Mouse (Mus musculus): Measurements from ENCODE around the gene Hoxd9.

Hoxd9 gene

DNA sequence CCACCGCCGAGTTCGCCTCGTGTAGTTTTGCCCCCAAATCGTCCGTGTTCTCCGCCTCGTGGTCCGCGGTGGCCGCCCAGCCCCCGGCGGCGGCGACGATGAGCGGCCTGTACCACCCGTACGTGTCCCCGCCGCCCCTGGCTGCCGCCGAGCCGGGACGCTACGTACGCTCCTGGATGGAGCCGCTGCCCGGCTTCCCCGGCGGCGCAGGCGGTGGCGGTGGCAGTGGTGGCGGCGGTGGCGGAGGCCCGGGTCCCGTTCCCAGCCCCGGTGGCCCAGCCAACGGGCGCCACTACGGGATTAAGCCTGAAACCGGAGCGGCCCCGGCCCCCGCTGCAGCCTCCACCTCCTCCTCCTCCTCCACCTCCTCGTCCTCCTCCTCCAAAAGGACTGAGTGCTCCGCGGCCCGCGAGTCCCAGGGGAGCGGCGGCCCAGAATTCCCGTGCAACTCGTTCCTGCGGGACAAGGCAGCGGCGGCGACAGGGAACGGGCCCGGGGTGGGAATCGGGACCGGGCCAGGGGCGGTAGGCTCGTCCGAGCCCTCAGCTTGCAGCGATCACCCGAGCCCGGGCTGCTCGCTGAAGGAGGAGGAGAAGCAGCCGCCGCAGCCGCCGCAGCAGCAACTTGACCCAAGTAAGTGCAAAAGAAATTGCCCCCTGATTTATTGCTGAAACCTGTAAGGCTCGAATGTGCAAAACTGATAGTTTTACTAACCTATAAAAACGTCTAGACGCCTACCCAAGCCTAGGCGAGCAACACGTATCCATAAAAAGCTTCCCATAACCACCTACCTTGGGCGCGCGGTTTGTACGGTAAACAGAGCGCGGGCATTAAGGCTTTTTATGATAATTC is 900 bp downstream of the Hoxd9 start:
- DNase-seq (ENCODE audit: low spot score) = no peak

DNA sequence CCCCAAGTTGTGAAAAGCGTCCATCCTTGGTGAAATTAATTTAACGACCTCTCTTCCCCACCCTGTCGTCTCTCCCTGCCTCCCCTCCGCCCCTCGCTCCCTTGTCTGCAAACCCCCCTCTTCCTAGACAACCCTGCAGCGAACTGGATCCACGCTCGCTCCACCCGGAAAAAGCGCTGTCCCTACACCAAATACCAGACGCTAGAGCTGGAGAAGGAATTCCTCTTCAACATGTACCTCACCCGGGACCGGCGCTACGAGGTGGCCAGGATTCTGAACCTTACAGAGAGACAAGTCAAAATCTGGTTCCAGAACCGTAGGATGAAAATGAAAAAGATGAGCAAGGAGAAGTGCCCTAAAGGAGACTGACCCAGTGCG is 1.5 kb downstream of the Hoxd9 start:
- no peak for DNase-seq (ENCODE audit: low spot score)

DNA sequence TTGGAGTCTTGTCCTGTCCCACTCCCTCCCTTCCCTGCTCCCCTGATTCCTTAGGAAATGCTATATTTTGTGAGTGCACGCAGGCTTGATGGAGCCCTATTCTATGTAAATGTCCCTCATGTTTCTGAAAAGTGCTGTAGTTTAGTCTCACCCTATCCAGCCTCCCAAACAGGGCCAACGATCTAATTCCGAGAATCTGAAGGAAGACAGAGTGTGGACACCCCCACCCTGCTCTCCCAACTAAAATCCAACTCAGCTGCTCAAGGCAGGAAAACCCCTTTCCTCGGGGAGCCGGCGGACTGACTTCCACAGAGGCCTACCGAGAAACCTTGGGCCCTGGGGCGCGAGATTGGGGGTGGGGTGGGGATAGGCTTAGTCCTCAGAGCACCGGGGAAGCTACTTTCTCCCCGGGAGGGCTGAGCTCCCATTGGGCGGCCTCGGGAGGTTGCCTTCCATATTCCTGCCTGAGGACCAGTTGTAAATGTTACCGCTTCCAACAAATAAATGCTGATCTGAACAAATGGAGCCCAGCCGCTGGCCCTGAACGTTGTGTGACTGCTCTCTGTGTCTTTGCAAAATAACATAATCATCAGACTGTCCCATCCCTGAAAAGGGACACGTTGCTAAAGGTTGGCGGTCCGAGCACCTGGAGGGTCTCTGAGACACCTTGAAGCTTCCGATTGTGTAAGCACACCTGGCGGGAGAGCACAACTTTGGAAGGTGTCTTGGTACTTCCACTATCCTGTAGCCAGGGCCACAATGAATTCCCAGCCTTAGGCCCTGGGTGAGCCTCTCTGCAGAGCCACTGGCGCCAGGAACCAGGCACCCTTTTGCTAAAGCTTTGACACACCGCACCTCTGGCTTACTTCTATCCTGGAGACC is 2.4 kb downstream of the Hoxd9 start:
- DNase-seq (ENCODE audit: low spot score) = no peak

DNA sequence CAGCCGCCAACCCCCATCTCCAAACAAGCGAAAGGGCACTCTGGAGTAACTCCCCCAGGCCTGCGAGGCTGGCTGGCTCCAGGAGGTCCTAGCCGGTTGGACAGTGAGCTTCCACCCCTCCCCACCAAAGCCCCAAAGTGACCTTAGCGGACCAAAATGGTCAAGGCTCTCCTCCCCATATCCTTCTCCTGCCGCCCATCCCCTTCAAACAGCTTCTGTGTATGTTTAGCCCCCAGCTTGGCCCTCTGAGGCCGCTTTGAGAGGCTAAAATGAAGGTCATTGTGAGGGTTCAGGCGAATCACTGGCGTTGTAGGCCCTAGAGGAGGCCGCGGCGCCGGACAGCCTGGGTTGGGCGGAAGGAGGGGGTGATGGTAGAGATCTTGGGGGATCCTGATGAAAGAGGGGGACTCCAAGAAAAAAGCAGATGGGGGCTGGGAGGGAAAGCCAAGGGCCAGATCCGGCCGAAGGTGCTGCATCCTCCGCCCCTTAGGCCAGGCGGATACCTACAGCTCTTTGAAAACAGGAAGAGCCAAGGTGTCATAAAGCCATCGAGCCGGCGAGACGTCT is 3.1 kb downstream of the Hoxd9 start:
- DNase-seq (ENCODE audit: low spot score) = no peak

DNA sequence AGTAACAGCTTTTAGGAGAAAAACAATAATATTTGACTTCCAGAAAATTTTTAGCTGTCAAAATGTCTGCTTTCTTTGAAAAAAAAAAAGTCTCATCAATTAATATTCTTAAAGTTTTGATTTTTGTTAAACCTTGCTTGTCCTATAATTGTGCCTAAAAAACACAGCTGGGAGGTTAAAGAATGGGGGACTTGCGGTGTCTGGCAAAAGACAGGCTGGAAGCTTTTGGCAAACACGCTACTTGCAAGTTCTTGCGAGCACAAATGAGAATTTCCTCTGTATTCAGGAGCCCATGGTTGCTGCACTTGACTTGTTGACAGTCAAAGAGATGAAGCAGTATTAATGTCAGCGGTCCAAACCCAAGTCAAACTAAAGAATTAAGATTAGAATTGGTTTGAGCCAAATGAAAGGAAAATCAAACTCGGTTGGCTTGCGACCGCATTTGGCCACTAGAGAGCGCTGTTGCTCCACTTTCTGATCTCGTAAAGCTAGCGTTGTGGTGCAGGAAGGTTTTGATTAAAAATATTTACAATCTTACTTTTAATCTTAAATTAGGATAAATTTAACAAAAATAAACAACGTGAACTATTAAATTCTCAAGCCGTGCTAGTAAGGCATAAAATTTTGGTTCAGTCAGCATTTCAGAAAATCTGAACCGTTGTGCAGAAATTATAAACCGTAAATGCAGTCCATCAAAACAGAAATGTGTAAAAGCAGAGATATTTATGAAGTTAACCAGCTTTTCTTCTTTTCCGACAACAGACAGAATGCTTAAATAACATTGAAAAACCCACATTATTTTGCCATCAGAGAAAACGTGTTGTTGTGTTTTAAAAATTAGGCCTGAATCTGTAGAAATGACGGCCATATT is 4.7 kb downstream of the Hoxd9 start:
- DNase-seq (ENCODE audit: low spot score) = no peak

DNA sequence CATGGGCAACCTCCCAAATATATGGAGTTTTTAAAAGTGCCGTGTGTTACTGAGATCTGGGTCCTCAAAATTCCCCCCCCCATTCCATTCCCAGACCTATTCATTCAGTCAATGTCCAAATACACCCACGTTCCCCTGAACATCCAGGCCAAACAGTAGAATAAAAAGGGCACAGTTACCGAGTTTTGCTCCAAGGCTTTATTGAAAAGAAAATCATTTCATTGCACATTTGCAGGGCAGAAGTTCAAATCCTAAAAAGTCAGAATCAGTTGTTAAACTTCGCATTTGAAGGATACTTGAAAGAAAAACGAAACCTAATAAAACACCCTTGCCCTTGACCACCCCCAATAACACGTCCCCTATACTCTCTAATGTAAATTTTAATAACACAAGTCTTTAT is 5.3 kb downstream of the Hoxd9 start:
- no peak for DNase-seq (ENCODE audit: low spot score)

DNA sequence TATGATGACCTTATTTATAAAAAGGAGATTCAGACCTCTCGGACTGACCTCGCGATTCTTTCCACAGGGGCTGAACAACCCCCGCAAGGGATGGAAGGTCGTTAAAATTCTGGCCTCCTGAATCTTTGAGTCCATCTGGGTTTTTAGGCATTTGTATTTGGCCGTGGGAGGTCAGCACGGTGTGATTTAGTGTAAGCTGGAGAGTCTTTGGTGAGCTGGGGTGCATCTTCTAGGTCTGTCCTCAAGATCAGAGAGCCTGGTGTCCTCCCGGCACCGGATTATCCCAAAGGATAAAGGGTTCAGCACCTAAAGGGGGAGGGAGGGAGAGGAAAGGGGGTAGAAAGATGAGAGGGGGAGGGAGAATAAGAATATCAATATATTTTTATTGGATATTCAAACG is 5.8 kb downstream of the Hoxd9 start:
- no peak for DNase-seq (ENCODE audit: low spot score)

DNA sequence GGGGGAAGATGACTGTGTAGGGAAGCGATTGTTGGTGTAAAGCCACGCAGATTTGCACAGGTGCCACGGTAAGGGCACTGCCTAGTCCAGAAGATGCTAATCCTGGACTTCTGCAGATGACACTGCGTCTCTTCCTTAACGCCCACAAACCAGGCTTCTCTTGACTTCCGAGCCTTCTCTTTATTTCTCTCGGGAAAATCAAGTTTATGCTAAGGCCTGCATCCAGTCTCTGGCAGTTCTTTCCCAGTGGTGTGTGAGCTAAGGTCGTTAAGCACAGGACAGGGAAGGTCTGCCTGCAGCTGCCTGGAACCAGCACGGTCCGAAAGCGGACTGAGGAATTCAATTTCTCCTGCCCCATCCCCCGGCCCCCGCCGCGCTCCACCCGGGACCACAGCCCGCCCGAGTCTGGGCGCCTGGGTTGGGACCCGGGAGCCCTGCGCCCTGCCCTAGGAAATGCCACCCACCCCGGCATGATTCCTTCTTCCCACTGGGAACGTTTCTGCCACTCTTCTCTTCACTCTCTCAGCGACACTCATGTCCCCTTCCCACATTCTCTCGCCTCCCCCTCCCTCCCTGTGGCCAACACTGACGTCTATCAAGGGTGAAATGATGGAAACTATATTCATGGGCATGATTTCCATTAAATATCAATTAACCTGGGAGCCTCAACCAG is 6.3 kb downstream of the Hoxd9 start:
- no peak for DNase-seq (ENCODE audit: low spot score)

DNA sequence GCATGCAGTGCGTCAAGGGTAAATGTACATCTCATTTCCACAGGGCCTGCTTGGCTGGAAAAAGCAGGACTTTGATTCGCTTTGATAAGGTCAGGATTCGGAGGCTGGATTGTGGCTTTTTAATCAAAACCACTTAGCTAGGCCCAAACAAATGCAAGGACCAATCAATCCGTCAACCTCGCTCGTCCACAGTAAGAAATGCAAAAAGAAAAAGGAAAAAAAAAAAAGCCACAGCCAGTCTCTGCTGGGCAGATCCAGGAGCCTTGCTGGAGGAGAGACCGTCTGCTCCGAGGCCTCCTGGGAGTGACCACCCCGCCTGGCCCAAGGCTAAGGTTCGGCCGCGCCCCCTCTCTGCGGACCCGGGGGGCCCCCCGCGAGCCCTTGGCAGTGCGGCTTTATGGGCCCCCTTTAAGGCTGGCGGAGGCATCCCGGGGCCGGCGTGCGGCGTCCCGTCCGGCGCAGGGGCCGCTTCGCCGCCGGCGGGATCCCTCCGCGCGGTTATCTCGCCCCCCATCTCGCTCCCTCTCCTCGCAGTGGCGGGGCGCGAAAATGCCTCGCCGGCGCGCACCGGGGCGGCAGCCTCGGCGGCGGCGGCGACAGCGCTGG is 7.0 kb downstream of the Hoxd9 start, which contains the start of gene Hoxd8:
TSS of gene Hoxd8 (plus strand) at position 223 of the 606 bp plus-strand sequence.
- DNase-seq (ENCODE audit: low spot score) = no peak

DNA sequence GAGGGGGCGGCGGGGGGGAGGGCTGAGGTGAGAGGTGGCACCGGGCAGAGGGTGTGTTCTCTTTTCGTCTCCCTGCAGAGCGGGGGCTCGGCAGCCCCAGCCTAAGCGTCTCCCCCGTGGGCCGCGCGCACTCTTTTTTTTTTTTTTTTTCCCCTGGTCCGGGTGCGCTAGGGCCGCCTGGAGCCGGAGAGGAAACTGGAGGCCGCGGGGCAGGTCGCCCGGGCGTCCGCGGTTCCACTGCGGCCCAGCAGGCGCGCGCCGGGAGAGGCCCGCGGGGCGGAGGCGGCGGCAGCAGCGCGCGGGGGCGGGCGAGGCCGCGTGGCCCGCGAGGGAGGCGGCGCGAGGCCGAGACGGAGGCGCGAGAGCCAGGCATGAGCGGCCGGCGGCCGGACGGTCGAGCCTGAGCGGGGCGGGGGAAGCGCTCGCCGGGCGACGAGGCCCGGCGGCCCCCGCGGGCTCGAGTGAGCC is 7.5 kb downstream of the Hoxd9 start:
- DNase-seq (ENCODE audit: low spot score) = no peak

DNA sequence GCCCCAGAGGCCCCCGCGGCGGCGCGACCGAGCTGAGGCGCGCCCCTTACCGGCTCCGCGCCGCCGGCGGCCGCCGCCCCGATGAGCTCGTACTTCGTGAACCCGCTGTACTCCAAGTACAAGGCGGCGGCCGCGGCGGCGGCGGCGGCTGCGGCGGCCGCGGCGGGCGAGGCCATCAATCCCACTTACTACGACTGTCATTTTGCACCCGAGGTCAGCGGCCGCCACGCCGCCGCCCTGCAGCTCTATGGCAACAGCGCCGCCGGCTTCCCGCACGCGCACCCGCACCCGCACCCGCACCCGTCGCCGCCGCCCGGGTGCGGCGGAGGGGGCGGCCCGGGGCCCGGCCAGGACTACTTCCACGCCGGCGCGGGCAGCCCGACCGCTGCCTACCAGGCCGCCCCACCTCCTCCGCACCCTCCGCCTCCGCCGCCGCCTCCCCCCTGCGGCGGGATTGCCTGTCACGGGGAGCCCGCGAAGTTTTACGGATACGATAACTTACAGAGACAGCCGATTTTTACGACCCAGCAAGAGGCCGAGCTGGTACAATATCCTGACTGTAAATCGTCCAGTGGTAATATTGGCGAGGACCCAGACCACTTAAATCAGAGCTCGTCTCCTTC is 8.1 kb downstream of the Hoxd9 start:
- DNase-seq (ENCODE audit: low spot score) = no peak

DNA sequence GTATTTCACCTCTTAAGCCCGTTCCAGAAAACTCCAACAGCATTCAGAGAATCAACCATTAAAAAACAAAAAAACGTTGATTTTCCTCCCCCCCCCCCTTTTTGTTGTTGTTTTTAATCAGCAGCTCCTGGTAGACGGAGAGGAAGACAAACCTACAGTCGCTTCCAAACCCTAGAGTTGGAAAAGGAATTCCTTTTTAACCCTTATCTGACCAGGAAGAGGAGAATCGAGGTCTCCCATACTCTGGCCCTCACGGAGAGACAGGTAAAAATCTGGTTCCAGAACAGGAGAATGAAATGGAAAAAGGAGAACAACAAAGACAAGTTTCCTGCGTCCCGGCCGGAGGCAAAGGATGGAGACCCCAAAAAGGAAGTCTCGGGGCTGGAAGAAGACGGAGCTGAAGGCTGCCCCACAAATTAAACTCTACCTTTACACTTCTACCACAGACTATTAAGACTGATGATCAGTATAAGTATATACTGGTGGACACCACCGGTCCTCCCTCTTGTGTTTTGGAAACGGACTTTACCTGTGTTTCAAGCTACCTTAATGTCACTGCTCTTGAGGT is 8.9 kb downstream of the Hoxd9 start:
- no peak for DNase-seq (ENCODE audit: low spot score)

DNA sequence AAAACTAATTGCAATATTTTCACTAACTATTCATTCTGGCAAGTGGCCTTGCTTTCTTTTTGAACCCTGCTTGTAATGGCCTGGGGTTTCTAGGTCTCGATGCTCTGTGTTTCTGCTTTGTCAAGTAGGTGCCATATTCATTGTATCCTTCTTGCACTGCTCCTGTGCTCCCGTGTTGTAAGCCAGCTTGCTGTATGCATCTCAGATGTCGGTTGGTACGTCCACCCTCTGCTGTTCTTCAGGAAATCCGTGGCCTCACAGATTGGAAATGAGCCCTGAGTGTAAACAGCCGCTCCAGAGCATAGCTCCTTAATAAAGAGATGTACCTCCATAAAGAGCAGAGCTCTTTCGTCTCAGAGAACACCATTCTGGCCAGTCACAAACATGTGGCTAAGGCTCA is 10.1 kb downstream of the Hoxd9 start:
- no peak for DNase-seq (ENCODE audit: low spot score)

DNA sequence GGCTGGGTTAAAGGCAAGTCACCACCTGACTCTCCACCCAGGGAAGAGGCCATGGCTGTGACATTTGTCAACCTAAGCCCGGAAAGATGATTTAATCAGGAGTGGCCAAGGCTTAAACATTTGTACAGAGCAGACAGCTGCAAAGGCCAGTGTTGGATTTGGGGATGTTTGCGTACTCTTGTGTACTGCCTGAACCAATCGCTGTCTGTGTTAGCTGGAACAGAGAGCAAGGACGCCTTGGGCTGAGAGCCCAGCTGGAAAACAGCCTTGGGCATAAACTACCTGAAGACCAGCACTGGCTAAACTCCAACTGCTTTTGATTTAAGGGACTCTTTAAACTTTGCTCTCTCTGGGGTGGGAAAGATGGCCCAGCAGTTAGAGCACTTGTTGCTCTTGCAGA is 11.1 kb downstream of the Hoxd9 start:
- no peak for DNase-seq (ENCODE audit: low spot score)

DNA sequence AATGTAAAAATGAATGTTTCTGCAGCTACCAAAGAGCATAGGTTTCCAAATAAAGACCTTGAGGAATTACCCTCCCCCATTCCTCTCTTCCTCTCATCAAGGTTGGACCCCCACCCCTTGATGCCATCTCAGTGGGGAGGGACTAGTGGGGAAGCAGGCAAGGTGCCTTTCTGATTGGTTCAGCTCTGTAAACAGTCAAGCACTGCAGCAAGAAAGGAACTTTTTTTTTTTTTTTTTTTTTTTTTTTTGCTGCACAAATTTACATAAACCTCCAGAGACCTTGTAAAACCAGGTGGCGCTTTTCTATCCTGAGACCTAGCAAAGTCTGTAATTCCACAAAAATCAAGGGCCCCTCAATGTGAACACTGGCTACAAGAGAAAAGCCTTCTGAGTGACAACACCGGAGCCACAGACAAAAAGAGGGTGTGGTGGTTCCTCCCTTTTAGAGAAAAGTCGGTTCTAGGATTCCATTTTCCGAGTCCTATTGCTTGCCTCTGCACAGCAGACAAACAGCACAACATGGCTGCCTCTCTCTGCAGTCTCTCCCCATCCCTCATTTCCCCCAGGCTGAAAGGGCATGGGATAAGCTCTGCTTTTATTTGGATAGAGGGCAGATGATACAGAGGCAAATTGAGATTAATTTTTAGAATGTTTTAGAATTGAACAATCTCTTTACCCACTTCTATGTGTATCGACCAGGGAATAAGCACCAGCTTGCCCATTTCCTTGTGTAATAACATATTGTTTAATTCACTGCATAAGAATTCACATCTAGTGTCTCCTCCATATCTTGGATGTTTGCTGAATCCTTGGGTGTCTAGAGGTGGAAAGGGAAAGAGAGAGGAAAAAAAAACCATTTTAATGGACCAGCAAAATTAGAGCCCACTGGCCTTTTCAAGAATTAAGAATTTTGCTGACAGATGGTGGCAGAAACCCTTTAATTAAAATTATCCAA is 12.2 kb downstream of the Hoxd9 start:
- no peak for DNase-seq (ENCODE audit: low spot score)

DNA sequence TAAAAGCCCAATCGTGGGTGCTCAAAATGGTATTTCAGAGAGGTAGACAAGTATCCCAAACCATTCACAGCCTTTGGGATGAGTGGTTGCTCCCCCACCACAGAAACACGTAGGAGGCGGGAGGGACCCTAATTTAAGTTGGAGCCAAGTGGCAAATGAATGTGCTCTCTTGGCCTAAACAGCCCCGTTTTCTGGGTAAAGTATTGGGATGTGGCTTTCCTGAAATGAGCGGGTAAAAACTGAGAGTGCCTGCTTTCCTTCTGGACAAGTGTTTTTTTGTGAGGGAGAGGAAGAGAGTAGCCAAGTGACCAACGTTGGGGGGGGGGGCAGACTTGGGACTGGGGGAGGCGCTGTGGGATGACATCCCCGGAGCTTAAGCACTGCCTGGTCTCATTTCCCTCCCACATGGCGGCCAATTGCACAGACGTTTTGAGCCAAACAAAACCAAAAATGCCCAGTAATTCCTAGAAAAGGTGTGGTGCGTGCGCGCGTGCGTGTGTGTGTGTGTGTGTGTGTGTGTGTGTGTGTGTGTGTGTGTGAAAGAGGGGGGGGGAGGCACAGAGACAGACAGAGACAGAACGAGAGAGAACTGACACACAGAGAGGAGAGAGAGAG is 13.5 kb downstream of the Hoxd9 start:
- DNase-seq (ENCODE audit: low spot score) = no peak

DNA sequence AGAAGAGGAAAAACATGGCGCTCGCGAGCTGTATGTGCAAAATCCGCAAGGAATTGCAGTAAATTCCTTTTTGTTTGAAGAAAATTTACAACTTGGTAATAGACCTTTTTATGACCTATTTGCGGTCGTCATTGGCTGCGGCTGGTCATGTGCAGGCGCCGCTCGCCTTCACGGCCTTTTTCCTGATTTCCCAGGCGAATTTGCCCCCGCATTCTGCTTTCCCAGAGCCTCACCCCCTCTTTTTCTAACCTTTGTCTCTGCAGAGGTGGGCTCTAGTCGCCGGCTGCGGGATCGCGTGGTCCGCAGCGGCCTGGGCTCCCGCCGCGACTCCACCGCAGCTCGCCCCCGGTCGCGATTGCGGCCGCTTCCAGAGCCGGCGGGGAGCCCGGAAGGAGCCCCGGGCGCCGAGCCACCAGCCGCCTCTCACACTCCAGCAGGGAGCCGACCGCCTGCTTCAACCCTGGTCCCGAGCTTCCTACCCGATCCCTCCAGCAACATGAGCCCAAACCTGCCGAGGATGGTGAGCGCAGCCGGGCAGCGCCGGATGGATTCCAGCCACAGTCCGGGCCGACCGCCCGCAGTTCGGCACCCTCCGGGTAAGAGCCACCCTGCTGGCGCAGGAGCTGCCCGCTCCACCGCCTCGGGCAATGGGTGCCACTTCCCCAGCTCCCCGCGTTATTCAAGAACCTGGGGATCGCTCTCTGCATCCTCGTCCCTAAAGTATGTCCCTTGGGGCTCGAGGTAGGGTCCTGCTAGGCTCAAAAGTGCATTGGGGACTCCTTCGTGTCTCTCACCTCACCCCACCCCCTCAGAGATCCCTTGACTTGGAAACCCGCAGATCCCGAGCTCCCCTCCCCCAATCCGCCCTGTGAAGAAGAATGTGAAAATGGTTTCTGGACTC is 14.4 kb downstream of the Hoxd9 start, which contains the start of the genes Hoxd3 and Hoxd4:
TSS of gene Hoxd3 (plus strand) at position 207 of the 901 bp plus-strand sequence.
TSS of gene Hoxd4 (plus strand) at position 209 of the 901 bp plus-strand sequence.
- DNase-seq (ENCODE audit: low spot score) = no peak

All from spleen, adult 12 weeks (tissue).